Mouse (Mus musculus) heart, adult 2 months (tissue): ENCODE measurements around the gene Il23a. TPM values are rescaled to one million over a fixed set of nuclear protein-coding genes. Genes with fewer than 3 reads are reported as not detected.
"Not testable (repeated sequence)": the region's sequence is repeated elsewhere in the genome, so short reads cannot be mapped to it uniquely, and the experiment has no call there.

Source experiments
- DNase-seq, 2 experiments: peaks; one replicate each; pipeline ENCODE4 v3.0.0; 2021
- H3K27ac ChIP-seq: fragments of 200-600 bp; 2 replicates; pipeline ENCODE4 v1.8.1; 2022
- H3K27me3 ChIP-seq: fragments of 200-500 bp; 2 replicates; pipeline ENCODE4 v1.6.1; 2012; ENCODE audit warnings: mild to moderate bottlenecking, low read length, inconsistent platforms, mixed read lengths; ENCODE audit not compliant: control insufficient read depth, insufficient read depth
- H3K36me3 ChIP-seq: fragments of 200-500 bp; 2 replicates; pipeline ENCODE4 v1.6.1; 2012; ENCODE audit warnings: low read length, inconsistent platforms; ENCODE audit not compliant: control insufficient read depth, insufficient read depth
- H3K4me1 ChIP-seq: fragments of 200-500 bp; 2 replicates; pipeline ENCODE4 v1.6.1; 2011; ENCODE audit warnings: low read length; ENCODE audit not compliant: control insufficient read depth, insufficient read depth
- H3K4me3 ChIP-seq: fragments of 200-600 bp; 2 replicates; pipeline ENCODE4 v1.8.1; 2022
- H3K79me2 ChIP-seq: fragments of 200-500 bp; replicated peaks from 2 replicates; pipeline ENCODE4 v1.6.1; 2012; ENCODE audit warnings: mild to moderate bottlenecking, inconsistent platforms, low read length, moderate library complexity, mixed read lengths; ENCODE audit not compliant: control insufficient read depth, insufficient read depth
- H3K9ac ChIP-seq: fragments of 200-500 bp; 2 replicates; pipeline ENCODE4 v1.6.1; 2012; ENCODE audit warnings: low read depth, mild to moderate bottlenecking, control low read depth, inconsistent platforms, low read length, mixed read lengths
- CTCF ChIP-seq: fragments of 200-600 bp; IDR thresholded peaks from 2 replicates; pipeline ENCODE4 v1.8.1; 2022; ENCODE audit warnings: antibody characterized with exemption, mild to moderate bottlenecking, moderate library complexity
- EP300 ChIP-seq: fragments of 200-500 bp; IDR thresholded peaks from 2 replicates; pipeline ENCODE4 v1.6.1; 2011; ENCODE audit warnings: low read depth, low read length, control low read depth; ENCODE audit not compliant: insufficient read depth
- POLR2A ChIP-seq: fragments of 200-500 bp; IDR thresholded peaks from 2 replicates; pipeline ENCODE4 v1.6.1; 2011; ENCODE audit warnings: mild to moderate bottlenecking, low read depth, low read length, control low read depth; ENCODE audit not compliant: insufficient read depth
- WGBS: fragments of 180-500 bp; shearing (Covaris S2); methylation state at CpG from one replicate; pipeline ENCODE4 v1.1.7; 2018; 5-methylcytosine and 5-hydroxymethylcytosine counted together
- intact Hi-C: fragments of 180-260 bp; cut with DNase I; formaldehyde crosslinking; loops from one replicate; pipeline ENCODE4 v1.15.1; 2025
- polyA plus RNA-seq: library from polyadenylated mRNA; depleted of rRNA; stranded (reverse); fragments of >200 nt; gene quantifications from 2 replicates; pipeline ENCODE4 v1.2.3, GENCODE M21; 2012
- total RNA-seq, 2 experiments: library from RNA; stranded (reverse); gene quantifications; 2 replicates each; pipeline ENCODE4 v1.2.3; 2021

Il23a gene
- total and polyA plus RNA-seq, 3 experiments, result 0.16 TPM; not detected in 2

DNA sequence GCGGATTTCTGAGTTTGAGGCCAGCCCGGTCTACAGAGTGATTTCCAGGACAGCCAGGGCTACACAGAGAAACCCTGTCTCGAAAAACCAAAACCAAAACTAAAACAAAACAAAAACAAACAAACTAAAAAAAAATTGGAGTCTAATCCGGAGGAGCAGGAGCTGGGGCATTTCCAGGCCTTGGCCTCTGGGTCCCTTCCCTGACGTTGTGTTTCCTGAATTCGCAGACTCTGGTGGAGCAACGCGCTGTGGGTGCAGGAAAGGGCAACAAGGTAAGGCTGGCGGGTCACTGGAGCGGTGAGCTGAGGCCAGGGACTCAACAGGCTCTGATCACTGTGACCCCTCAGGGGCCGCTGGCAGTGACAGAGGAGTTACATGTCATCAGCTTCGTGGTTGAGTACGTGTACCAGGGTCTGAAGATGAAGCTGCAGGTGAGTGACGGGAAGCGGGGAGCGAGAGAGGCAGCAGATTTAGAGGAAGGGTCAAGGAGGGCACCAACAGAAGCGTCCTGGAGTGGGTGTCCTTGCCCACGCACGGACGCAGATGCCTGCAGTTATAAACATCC lies 15.6 kb downstream of the Il23a start:
- Histone ChIP-seq H3K79me2 (no peaks in the 10 kb centered on the region), H3K27ac (no peak overlapping the region), H3K9ac (no peak overlapping the region), H3K27me3 (no peaks in the 10 kb centered on the region), H3K36me3 (no peaks in the 10 kb centered on the region), H3K4me3 (no peak overlapping the region), H3K4me1 (no peaks in the 10 kb centered on the region)
- DNase-seq, result no peak
- intact Hi-C loops, result loop anchor here (10.0 kb wide), 1 partner anchor 148 kb away; no protein-coding TSS in a partner anchor
- 75% methylated on average over 20 of the region's 20 CpGs for WGBS
- TF ChIP-seq CTCF (no peak), EP300 (no peak), POLR2A (no peak)

DNA sequence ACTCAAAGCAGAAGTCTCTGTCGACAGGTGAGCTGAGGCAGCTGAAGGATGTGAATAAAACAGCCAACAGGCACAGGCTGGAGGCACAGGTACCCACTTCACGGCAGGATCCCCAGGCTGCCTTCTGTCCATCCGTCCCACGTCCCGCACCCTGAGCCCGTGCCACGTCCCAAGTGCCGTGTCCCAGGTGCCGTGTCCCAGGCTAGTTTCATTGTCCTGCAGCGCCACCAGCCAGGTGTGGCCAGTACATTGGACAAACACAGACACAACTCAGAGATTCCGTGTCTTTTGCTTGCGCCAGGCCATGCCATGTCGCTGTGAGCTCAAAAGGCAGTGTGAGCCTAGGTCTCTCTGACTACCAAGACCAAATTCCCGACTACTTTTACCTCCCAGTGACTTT lies 16.9 kb downstream of the Il23a start:
- H3K27ac ChIP-seq, result no peak overlapping the region
- intact Hi-C loops, result loop anchor here (10.0 kb wide), 1 partner anchor 147 kb away; no protein-coding TSS in a partner anchor
- H3K27me3 ChIP-seq, result no peaks in the 10 kb centered on the region
- H3K79me2 ChIP-seq, result no peaks in the 10 kb centered on the region
- DNase-seq, result no peak
- no peak overlapping the region for H3K4me3 ChIP-seq
- WGBS, result 93% methylated on average over 14 of the region's 14 CpGs
- no peaks in the 10 kb centered on the region for H3K4me1 ChIP-seq
- no peak for TF ChIP-seq CTCF
- no peak for TF ChIP-seq EP300
- TF ChIP-seq POLR2A, result no peak
- no peaks in the 10 kb centered on the region for H3K36me3 ChIP-seq
- H3K9ac ChIP-seq, result no peak overlapping the region

DNA sequence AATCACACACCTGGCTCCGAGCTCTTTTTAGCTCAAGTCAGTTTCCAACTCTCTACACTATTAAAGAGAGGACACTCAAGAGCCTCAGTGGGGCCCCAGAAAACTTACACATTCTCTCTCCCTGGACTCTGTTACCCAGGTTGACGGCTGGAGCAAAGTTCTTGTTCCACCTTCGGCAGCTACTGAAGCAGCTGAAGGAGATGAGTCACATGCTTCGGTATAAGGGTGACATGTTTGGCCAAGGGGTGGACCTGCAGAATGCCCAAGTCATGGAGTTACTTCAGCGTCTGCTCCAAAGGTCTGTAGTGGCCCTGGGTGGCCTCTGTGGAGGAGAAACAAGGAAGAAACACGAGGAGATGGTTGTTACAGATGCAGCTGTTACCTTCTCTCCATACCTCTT lies 17.6 kb downstream of the Il23a start:
- H3K36me3 ChIP-seq, result no peaks in the 10 kb centered on the region
- DNase-seq, result no peak
- no peak overlapping the region for H3K4me3 ChIP-seq
- intact Hi-C loops, result loop anchor here (10.0 kb wide), 1 partner anchor 146 kb away; no protein-coding TSS in a partner anchor
- no peak overlapping the region for H3K9ac ChIP-seq
- H3K4me1 ChIP-seq, result no peaks in the 10 kb centered on the region
- H3K79me2 ChIP-seq, result no peaks in the 10 kb centered on the region
- no peak overlapping the region for H3K27ac ChIP-seq
- 88% methylated on average over 6 of the region's 6 CpGs for WGBS
- no peaks in the 10 kb centered on the region for H3K27me3 ChIP-seq
- TF ChIP-seq EP300, result no peak
- TF ChIP-seq POLR2A, result no peak
- TF ChIP-seq CTCF, result no peak

DNA sequence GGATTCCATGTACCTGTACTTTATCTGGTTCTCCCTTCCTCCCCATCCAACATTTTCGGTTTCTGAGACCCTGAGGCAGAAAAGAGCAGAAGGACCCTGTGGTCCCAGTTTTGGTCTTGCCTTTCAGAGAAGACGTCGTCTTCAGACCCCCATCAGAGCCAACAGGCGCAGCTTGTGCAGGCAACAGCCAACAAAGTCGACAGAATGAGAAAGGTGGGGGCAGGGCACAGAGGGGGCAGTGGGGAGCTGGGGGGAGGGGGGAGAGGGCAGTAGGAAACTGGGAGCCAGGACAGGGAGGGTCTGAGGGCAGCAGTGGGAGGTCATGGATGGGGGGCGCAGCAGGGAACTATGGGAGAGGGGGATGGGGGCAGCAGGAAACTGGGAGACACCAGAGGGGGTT lies 20.4 kb downstream of the Il23a start:
- Histone ChIP-seq H3K9ac (no peak overlapping the region), H3K36me3 (no peaks in the 10 kb centered on the region), H3K4me1 (no peaks in the 10 kb centered on the region), H3K27ac (no peak overlapping the region), H3K4me3 (no peak overlapping the region), H3K79me2 (no peaks in the 10 kb centered on the region), H3K27me3 (no peaks in the 10 kb centered on the region)
- no peak for DNase-seq
- 71% methylated on average over 6 of the region's 6 CpGs for WGBS
- TF ChIP-seq POLR2A (no peak), CTCF (no peak), EP300 (no peak)
- intact Hi-C loops, result no loop called here

DNA sequence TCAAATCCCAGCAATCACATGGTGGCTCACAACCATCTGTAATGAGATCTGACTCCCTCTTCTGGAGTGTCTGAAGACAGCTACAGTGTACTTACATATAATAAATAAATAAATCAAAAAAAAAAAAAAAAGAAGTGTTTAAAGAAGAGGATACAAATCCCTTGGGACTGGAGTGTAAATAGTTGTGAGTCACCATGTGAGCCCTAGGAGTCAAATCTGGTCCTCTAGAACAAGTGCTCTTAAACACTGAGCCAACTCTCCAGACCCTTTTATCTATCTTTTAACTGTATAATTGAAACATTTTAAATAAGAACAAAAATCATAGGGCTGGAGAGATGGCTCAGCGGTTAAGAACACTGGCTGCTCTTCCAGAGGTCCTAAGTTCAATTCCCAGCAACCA lies 23.2 kb downstream of the Il23a start:
- H3K79me2 ChIP-seq, H3K27ac ChIP-seq, intact Hi-C loops, H3K27me3 ChIP-seq, H3K36me3 ChIP-seq, H3K4me1 ChIP-seq, H3K9ac ChIP-seq, H3K4me3 ChIP-seq, DNase-seq: not testable (repeated sequence)
- 83% methylated on average over 1 of the region's 1 CpGs for WGBS

DNA sequence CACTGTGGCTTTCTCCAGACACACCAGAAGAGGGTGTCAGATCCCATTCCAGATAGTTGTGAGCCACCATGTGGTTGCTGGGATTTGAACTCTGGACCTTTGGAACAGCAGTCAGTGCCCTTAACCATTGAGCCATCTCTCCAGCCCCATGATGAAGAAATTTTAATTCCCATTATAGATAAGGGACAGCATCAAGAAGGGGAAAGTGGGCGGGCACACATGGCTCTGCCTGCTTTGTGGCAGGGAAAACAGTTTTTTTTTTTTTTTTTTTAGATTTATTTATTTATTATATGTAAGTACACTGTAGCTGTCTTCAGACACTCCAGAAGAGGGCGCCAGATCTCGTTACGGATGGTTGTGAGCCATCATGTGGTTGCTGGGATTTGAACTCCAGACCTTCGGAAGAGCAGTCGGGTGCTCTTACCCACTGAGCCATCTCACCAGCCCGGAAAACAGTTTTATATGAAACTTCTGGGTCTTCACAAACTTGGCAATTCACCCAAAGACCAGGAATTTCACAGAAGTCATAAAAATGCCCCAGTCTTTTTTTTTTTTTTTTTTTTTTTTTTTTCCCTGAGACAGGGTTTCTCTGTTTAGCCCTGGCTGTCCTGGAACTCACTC lies 25.6 kb downstream of the Il23a start:
- peak; percentile 40 for TF ChIP-seq CTCF
- H3K9ac ChIP-seq, intact Hi-C loops, H3K36me3 ChIP-seq, H3K27me3 ChIP-seq, H3K4me3 ChIP-seq, H3K79me2 ChIP-seq, H3K4me1 ChIP-seq, H3K27ac ChIP-seq, DNase-seq: not testable (repeated sequence)
- 93% methylated on average over 7 of the region's 7 CpGs for WGBS
